Mouse (Mus musculus) stomach, embryonic 16.5 days (tissue): ENCODE measurements around the gene 9230102O04Rik. TPM values are rescaled to one million over a fixed set of nuclear protein-coding genes. Genes with fewer than 3 reads are reported as not detected.

Source experiments
- ATAC-seq: fragments of 200-750 bp; cut with Nextera tagmentation; 2 replicates; pipeline ENCODE4 v1.8.0; 2017; ENCODE audit warnings: moderate number of reproducible peaks, moderate TSS enrichment; ENCODE audit not compliant: insufficient read depth, low FRiP score
- H3K27ac ChIP-seq: fragments of 300-500 bp; sonication (generic); 2 replicates; pipeline ENCODE4 v1.5.1; 2014; ENCODE audit warnings: low read length
- H3K27me3 ChIP-seq: fragments of 300-500 bp; sonication (generic); 2 replicates; pipeline ENCODE4 v1.6.1; 2014; ENCODE audit warnings: low read length, control low read depth, mixed read lengths; ENCODE audit not compliant: control insufficient read depth, insufficient read depth
- H3K36me3 ChIP-seq: fragments of 300-500 bp; sonication (generic); 2 replicates; pipeline ENCODE4 v1.6.1; 2014; ENCODE audit warnings: low read length; ENCODE audit not compliant: control insufficient read depth, insufficient read depth
- H3K4me1 ChIP-seq: fragments of 300-500 bp; sonication (generic); 2 replicates; pipeline ENCODE4 v1.6.1; 2014; ENCODE audit warnings: low read length, control low read depth, mixed read lengths; ENCODE audit not compliant: control insufficient read depth, insufficient read depth
- H3K4me2 ChIP-seq: fragments of 300-500 bp; sonication (generic); 2 replicates; pipeline ENCODE4 v1.6.1; 2014; ENCODE audit warnings: low read depth, low read length, mixed read lengths
- H3K4me3 ChIP-seq: fragments of 300-500 bp; sonication (generic); replicated peaks from 2 replicates; pipeline ENCODE4 v1.5.1; 2014; ENCODE audit warnings: mild to moderate bottlenecking, low read length
- H3K9ac ChIP-seq: fragments of 300-500 bp; sonication (generic); 2 replicates; pipeline ENCODE4 v1.6.1; 2014; ENCODE audit warnings: low read length
- H3K9me3 ChIP-seq: fragments of 300-500 bp; sonication (generic); replicated peaks from 2 replicates; pipeline ENCODE4 v1.6.1; 2016; ENCODE audit warnings: low read length, control low read depth; ENCODE audit not compliant: control insufficient read depth
- WGBS: fragments of 180-500 bp; shearing (Covaris S2); extraction: QIAGEN DNeasy Blood & Tissue Kit; methylation state at CpG from one replicate; pipeline ENCODE4 v1.1.7; 2014; 5-methylcytosine and 5-hydroxymethylcytosine counted together
- polyA plus RNA-seq: library from polyadenylated mRNA; unstranded; fragments of >200 nt; fragmentation: Nextera tagmentation; extraction: Ambion mirVana; gene quantifications from 2 replicates; pipeline ENCODE4 v1.2.1, GENCODE M21; 2015

The 9230102O04Rik gene
- polyA plus RNA-seq, 1 experiment from 2014 or later: not detected

- Histone ChIP-seq H3K4me2 (no peak overlapping the region), H3K27ac (no peak overlapping the region), H3K36me3 (no peaks in the 10 kb centered on the region), H3K9me3 (no peaks in the 10 kb centered on the region), H3K4me1 (no peaks in the 10 kb centered on the region), H3K27me3 (peaks cover 61% of the 10 kb centered on the region), H3K4me3 (no peak overlapping the region), H3K9ac (no peak overlapping the region)
- ATAC-seq: no peak
- WGBS: 15% methylated on average over 8 of the region's 8 CpGs
Measured at GRCm38 (mm10) chr2:9897846-9898245, 8.5 kb upstream of the 9230102O04Rik start.

GRCm38 (mm10) chr2:9896097-9896770 is 6.9 kb upstream of the 9230102O04Rik start:
- no peaks in the 10 kb centered on the region for H3K36me3 ChIP-seq
- H3K27ac ChIP-seq: no peak overlapping the region
- H3K4me3 ChIP-seq: peak overlapping the region; percentile 5; the same call in 1 of the 2 replicates
- WGBS: 2% methylated on average over 22 of the region's 22 CpGs
- peaks cover 72% of the 10 kb centered on the region for H3K27me3 ChIP-seq
- H3K9ac ChIP-seq: no peak overlapping the region
- no peaks in the 10 kb centered on the region for H3K4me1 ChIP-seq
- no peak overlapping the region for H3K4me2 ChIP-seq
- ATAC-seq: no peak
- H3K9me3 ChIP-seq: no peaks in the 10 kb centered on the region

- H3K4me2 ChIP-seq: no peak overlapping the region
- H3K27ac ChIP-seq: no peak overlapping the region
- 2% methylated on average over 19 of the region's 19 CpGs for WGBS
- no peaks in the 10 kb centered on the region for H3K4me1 ChIP-seq
- H3K4me3 ChIP-seq: no peak overlapping the region
- H3K36me3 ChIP-seq: no peaks in the 10 kb centered on the region
- H3K9ac ChIP-seq: no peak overlapping the region
- H3K9me3 ChIP-seq: no peaks in the 10 kb centered on the region
- ATAC-seq: no peak
- peaks cover 79% of the 10 kb centered on the region for H3K27me3 ChIP-seq
Measured at GRCm38 (mm10) chr2:9894836-9895593, 5.7 kb upstream of the 9230102O04Rik start.

GRCm38 (mm10) chr2:9893272-9893953 is 4.1 kb upstream of the 9230102O04Rik start:
- peaks cover 3% of the 10 kb centered on the region; the same call in 1 of the 2 replicates for H3K4me1 ChIP-seq
- H3K9me3 ChIP-seq: no peaks in the 10 kb centered on the region
- no peak overlapping the region for H3K4me2 ChIP-seq
- no peak overlapping the region for H3K27ac ChIP-seq
- H3K27me3 ChIP-seq: peaks cover 83% of the 10 kb centered on the region
- 6% methylated on average over 6 of the region's 6 CpGs for WGBS
- no peak overlapping the region for H3K4me3 ChIP-seq
- no peak overlapping the region for H3K9ac ChIP-seq
- H3K36me3 ChIP-seq: no peaks in the 10 kb centered on the region
- ATAC-seq: no peak

- Histone ChIP-seq H3K4me3 (no peak overlapping the region), H3K4me1 (peaks cover 3% of the 10 kb centered on the region; the same call in 1 of the 2 replicates), H3K36me3 (no peaks in the 10 kb centered on the region), H3K9ac (no peak overlapping the region), H3K4me2 (no peak overlapping the region), H3K27me3 (peaks cover 84% of the 10 kb centered on the region), H3K27ac (no peak overlapping the region), H3K9me3 (no peaks in the 10 kb centered on the region)
- 6% methylated on average over 7 of the region's 7 CpGs for WGBS
- ATAC-seq: no peak
Measured at GRCm38 (mm10) chr2:9892541-9892940, 3.2 kb upstream of the 9230102O04Rik start.

GRCm38 (mm10) chr2:9890906-9891305 is 1.6 kb upstream of the 9230102O04Rik start:
- no peak overlapping the region for H3K9ac ChIP-seq
- no peaks in the 10 kb centered on the region for H3K36me3 ChIP-seq
- no peak overlapping the region for H3K4me3 ChIP-seq
- H3K27me3 ChIP-seq: peaks cover 84% of the 10 kb centered on the region
- WGBS: 4% methylated on average over 5 of the region's 5 CpGs
- H3K27ac ChIP-seq: no peak overlapping the region
- no peak for ATAC-seq
- H3K9me3 ChIP-seq: no peaks in the 10 kb centered on the region
- no peak overlapping the region for H3K4me2 ChIP-seq
- peaks cover 3% of the 10 kb centered on the region; the same call in 1 of the 2 replicates for H3K4me1 ChIP-seq

GRCm38 (mm10) chr2:9890251-9890650 is 911 bp upstream of the 9230102O04Rik start:
- no peaks in the 10 kb centered on the region for H3K9me3 ChIP-seq
- no peak overlapping the region for H3K27ac ChIP-seq
- peaks cover 3% of the 10 kb centered on the region; the same call in 1 of the 2 replicates for H3K4me1 ChIP-seq
- no peak for ATAC-seq
- WGBS: 7% methylated on average over 8 of the region's 8 CpGs
- no peaks in the 10 kb centered on the region for H3K36me3 ChIP-seq
- no peak overlapping the region for H3K4me2 ChIP-seq
- H3K27me3 ChIP-seq: peaks cover 84% of the 10 kb centered on the region
- no peak overlapping the region for H3K4me3 ChIP-seq
- H3K9ac ChIP-seq: no peak overlapping the region

- H3K36me3 ChIP-seq: no peaks in the 10 kb centered on the region
- H3K27me3 ChIP-seq: peaks cover 86% of the 10 kb centered on the region
- H3K27ac ChIP-seq: no peak within 1 kb of the TSS
- H3K9ac ChIP-seq: no peak within 1 kb of the TSS
- under 1% methylated on average over 23 of the region's 23 CpGs for WGBS
- H3K4me3 ChIP-seq: peak within 1 kb of the TSS; percentile 29
- ATAC-seq: no peak
- peak within 1 kb of the TSS; percentile 43 for H3K4me2 ChIP-seq
- peaks cover 3% of the 10 kb centered on the region; the same call in 1 of the 2 replicates for H3K4me1 ChIP-seq
- H3K9me3 ChIP-seq: no peaks in the 10 kb centered on the region
Measured at GRCm38 (mm10) chr2:9889651-9890183, 377 bp upstream of the 9230102O04Rik start, which contains the start of gene Gata3. TSS of gene Gata3 (minus strand) at chr2:9890034.
